ENCODE assay signal across 10 mouse cellular contexts in the genomic region with DNA sequence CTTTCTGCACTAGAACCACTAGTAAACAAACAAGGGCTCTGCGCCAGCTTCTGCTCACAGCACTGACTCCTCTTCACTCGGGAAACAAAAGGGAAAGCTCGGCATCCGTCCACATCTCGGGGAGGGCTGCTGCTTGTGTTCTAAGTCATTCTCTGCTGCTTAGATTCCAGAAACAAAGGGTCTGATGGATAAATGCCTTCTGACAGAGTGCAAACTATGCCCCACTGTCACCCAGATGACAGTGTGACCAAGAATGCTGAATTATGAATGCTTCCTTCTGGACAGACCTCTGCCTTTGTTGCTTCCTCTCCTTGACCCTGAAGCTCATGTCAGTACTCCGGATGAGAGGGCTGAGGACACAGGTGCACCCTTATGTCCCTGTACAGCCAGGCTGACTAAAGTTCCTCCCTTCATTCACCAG.
A peak's percentile ranks its signal among the peaks of the same experiment; 100 is the strongest.
DNase-seq lines count a peak whose midpoint lies in the region; ATAC-seq lines count a peak whose summit lies in the region.
"Had no signal": no experiment of that assay in that cellular context is flagged by ENCODE, and none has a peak within 500 bp of the region (broad histone marks: within the 10 kb centered on the region; RNA-seq: fewer than 3 reads in every experiment).

No protein-coding gene starts in this region.

- no peak overlapping the region for H3K9ac ChIP-seq in kidney, embryonic 16.5 days (replicated peaks; ENCODE audit: low read length)
- H3K9ac ChIP-seq: embryonic facial prominence, embryonic 15.5 days had no signal

- H3K4me2 ChIP-seq in kidney, embryonic 16.5 days (replicated peaks; ENCODE audit: low read depth, low read length): no peak overlapping the region
- H3K4me2 ChIP-seq: embryonic facial prominence, embryonic 15.5 days had no signal

- no peak overlapping the region for H3K4me3 ChIP-seq in kidney, embryonic 16.5 days (ENCODE audit: low read length)
- H3K4me3 ChIP-seq: embryonic facial prominence, embryonic 15.5 days had no signal

- 65% methylated on average over 6 of the region's 6 CpGs for WGBS in kidney, embryonic 16.5 days

- no peaks in the 10 kb centered on the region for H3K27me3 ChIP-seq in kidney, embryonic 16.5 days (ENCODE audit: insufficient read depth, low read length)
- H3K27me3 ChIP-seq: embryonic facial prominence, embryonic 15.5 days had no signal

- H3K9me3 ChIP-seq in kidney, embryonic 16.5 days (ENCODE audit: low read length): no peaks in the 10 kb centered on the region
- H3K9me3 ChIP-seq: embryonic facial prominence, embryonic 15.5 days; G1E had no signal

- intact Hi-C loops in gastrocnemius, postnatal 14 days (cut with DNase I; ENCODE audit: low total_unique reads): no loop called here

- peak; percentile 24 for DNase-seq in kidney, adult 11 months
- peak; percentile 46 for DNase-seq in brain, embryonic 18.5 days (ENCODE audit: low read depth, low spot score)
- peak; percentile 36 for DNase-seq in gastrocnemius, postnatal 14 days
- DNase-seq in layer of hippocampus, postnatal 36 days: peak; percentile 60 to 64
- DNase-seq in right cerebral cortex, postnatal 10 days (ENCODE audit: low spot score in 2 of 2): peak; percentile 58 to 71
- DNase-seq in T-cell, adult 2 months (ENCODE audit: low spot score): no peak

- no peak for ATAC-seq in kidney, embryonic 16.5 days (ENCODE audit: low FRiP score, low TSS enrichment)
- ATAC-seq in CD4-positive, CD25-positive, alpha-beta regulatory T cell, adult 4 months: no peak

- no peaks in the 10 kb centered on the region for H3K4me1 ChIP-seq in kidney, embryonic 16.5 days (ENCODE audit: insufficient read depth, low read length)
- H3K4me1 ChIP-seq: embryonic facial prominence, embryonic 15.5 days had no signal

- H3K36me3 ChIP-seq in kidney, embryonic 16.5 days (ENCODE audit: insufficient read depth, low read length): no peaks in the 10 kb centered on the region
- H3K36me3 ChIP-seq: embryonic facial prominence, embryonic 15.5 days; G1E had no signal

- no peak overlapping the region for H3K27ac ChIP-seq in kidney, embryonic 16.5 days (ENCODE audit: low read length)
- H3K27ac ChIP-seq: embryonic facial prominence, embryonic 15.5 days had no signal
